Mouse (Mus musculus): ENCODE measurements around the gene Rap2c. TPM values are rescaled to one million over a fixed set of nuclear protein-coding genes. Genes with fewer than 3 reads are reported as not detected.

The Rap2c gene
- polyA plus RNA-seq, 1 experiment from 2014 or later: 10.7 TPM

DNA sequence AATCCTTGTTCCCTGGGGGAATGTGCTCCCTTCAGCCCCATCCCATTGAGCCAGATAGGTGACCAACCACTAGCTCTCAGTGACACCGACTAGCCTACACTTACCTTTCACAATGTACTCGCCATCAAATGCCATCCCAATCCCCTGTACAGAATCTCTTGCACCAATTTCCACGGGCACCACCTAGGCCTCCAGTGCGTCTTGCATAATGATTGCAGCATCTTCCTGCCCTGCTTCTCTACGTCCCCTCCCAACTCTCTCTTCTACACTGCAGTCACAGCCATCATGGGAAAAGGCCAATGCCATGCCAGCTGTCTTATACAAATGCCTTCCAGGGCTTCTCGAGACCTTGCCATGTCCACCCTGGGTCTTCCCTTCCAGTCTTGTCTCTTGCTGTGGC, 27.9 kb downstream of the Rap2c start:
- WGBS: 85% methylated on average over 6 of the region's 6 CpGs
- Histone ChIP-seq H3K36me3 (ENCODE audit: control insufficient read depth, insufficient read depth, low read length) (no peaks in the 10 kb centered on the region), H3K9me3 (ENCODE audit: control insufficient read depth, low read length) (no peaks in the 10 kb centered on the region), H3K27ac (replicated peaks) (no peak overlapping the region), H3K4me1 (replicated peaks; ENCODE audit: control insufficient read depth, insufficient read depth) (no peaks in the 10 kb centered on the region), H3K27me3 (ENCODE audit: control insufficient read depth, insufficient read depth, low read length) (no peaks in the 10 kb centered on the region), H3K9ac (ENCODE audit: low read length) (no peak overlapping the region), H3K4me3 (ENCODE audit: low read depth, low read length) (no peak overlapping the region), H3K4me2 (replicated peaks; ENCODE audit: low read depth) (no peak overlapping the region)
- no peak for DNase-seq (ENCODE audit: low spot score)
- ATAC-seq (ENCODE audit: low FRiP score, low TSS enrichment): no peak
- TF ChIP-seq EP300 (optimal IDR thresholded peaks at IDR 0.05) (no peak), CTCF (IDR thresholded peaks at IDR 0.05; ENCODE audit: low read depth) (no peak)

DNA sequence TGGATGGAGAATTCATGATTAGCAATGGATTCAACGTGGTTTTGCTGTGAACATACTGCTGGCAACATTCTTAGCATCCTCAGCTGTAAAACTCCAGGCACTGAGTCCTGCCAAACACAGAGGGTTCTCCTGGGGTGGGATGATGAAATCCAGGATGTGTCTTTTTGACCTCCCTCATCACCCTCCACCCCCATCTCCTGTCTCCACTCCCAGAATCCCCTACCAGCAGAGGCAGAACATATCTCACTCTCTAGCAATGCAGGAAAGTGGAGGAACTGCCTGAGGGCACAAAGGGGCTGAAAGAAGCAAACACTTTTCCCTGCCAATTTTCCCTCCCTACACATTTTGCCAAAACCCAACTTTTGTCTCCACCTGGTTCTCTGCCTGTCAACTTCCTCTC, 29.2 kb downstream of the Rap2c start:
- Histone ChIP-seq H3K4me2 (replicated peaks; ENCODE audit: low read depth) (no peak overlapping the region), H3K9ac (ENCODE audit: low read length) (no peak overlapping the region), H3K4me1 (replicated peaks; ENCODE audit: control insufficient read depth, insufficient read depth) (no peaks in the 10 kb centered on the region), H3K27me3 (ENCODE audit: control insufficient read depth, insufficient read depth, low read length) (no peaks in the 10 kb centered on the region), H3K9me3 (ENCODE audit: control insufficient read depth, low read length) (no peaks in the 10 kb centered on the region), H3K4me3 (ENCODE audit: low read depth, low read length) (no peak overlapping the region), H3K27ac (replicated peaks) (no peak overlapping the region), H3K36me3 (ENCODE audit: control insufficient read depth, insufficient read depth, low read length) (no peaks in the 10 kb centered on the region)
- TF ChIP-seq EP300 (optimal IDR thresholded peaks at IDR 0.05) (no peak), CTCF (IDR thresholded peaks at IDR 0.05; ENCODE audit: low read depth) (no peak)
- no peak for DNase-seq (ENCODE audit: low spot score)
- 54% methylated on average over 1 of the region's 1 CpGs for whole genome bisulfite sequencing
- no peak for ATAC-seq (ENCODE audit: low FRiP score, low TSS enrichment)

DNA sequence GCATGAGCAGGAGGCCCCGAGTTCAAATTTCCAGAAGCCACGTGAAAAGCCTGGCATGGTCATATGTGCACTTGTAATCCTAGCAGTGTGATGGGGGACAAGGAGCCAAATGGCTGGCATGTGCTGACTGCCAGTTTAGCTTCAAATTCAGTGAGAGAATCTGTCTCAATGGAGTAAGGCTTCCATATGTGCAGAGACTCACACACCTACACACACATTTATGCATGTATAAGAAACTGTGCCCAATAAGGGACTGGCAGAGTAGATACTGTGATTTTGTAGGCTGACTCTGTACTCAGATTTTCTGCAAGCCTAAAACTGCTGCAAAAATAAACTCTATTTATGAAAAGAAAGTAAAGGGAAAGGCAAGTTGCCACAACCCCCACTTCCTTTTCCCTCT, 39.4 kb downstream of the Rap2c start:
- DNase-seq (ENCODE audit: low spot score) (no peak), ATAC-seq (ENCODE audit: low FRiP score, low TSS enrichment) (no peak)
- H3K4me1 ChIP-seq (replicated peaks; ENCODE audit: control insufficient read depth, insufficient read depth): no peaks in the 10 kb centered on the region
- H3K36me3 ChIP-seq (ENCODE audit: control insufficient read depth, insufficient read depth, low read length): no peaks in the 10 kb centered on the region
- TF ChIP-seq CTCF (IDR thresholded peaks at IDR 0.05; ENCODE audit: low read depth) (no peak), EP300 (optimal IDR thresholded peaks at IDR 0.05) (no peak)
- 71% methylated on average over 2 of the region's 2 CpGs for WGBS
- H3K9ac ChIP-seq (ENCODE audit: low read length): no peak overlapping the region
- H3K4me2 ChIP-seq (replicated peaks; ENCODE audit: low read depth): no peak overlapping the region
- no peaks in the 10 kb centered on the region for H3K27me3 ChIP-seq (ENCODE audit: control insufficient read depth, insufficient read depth, low read length)
- no peak overlapping the region for H3K4me3 ChIP-seq (ENCODE audit: low read depth, low read length)
- no peaks in the 10 kb centered on the region for H3K9me3 ChIP-seq (ENCODE audit: control insufficient read depth, low read length)
- H3K27ac ChIP-seq (replicated peaks): no peak overlapping the region

DNA sequence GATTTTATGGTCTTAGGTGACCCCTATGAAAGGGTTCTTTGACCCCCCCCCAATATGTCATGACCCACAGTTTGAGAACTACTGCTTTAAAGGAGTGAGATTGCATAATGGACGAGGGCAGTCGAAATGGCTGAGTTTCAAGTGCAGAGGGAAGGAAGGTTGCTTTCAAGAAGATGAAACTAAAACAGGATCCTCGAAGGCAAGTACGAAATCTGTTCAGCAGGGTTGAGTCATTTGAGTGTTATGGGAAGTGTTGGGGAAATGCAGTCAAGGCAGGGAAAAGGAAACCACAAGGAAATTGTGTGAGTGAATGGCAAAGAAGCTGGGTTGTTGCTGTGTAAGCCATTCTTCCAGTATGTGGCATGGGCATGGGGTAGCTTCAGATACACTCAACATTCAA, 45.7 kb downstream of the Rap2c start:
- H3K9ac ChIP-seq (ENCODE audit: low read length): no peak overlapping the region
- H3K4me1 ChIP-seq (replicated peaks; ENCODE audit: control insufficient read depth, insufficient read depth): no peaks in the 10 kb centered on the region

DNA sequence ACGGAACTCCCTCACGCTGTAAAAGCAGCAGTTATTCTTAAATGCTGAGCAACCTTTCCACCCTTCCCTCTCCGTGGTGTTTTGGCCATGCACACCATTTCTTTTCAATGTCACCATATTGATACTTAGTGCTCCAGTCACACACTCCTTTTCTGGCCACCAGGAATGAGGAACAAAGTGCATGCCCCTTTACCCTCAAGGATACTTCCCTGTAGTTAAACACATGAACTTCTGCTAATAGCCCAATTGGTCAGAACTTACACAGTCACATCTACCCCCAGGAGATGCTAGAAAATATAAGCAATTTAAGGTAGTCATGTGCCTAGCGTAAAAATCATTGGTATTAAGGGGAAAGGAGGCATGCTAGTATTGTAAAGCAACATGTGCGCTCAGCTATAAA, 47.9 kb downstream of the Rap2c start:
- Histone ChIP-seq H3K4me1 (replicated peaks; ENCODE audit: control insufficient read depth, insufficient read depth) (no peaks in the 10 kb centered on the region), H3K36me3 (ENCODE audit: control insufficient read depth, insufficient read depth, low read length) (no peaks in the 10 kb centered on the region), H3K4me3 (ENCODE audit: low read depth, low read length) (no peak overlapping the region), H3K27ac (replicated peaks) (no peak overlapping the region), H3K27me3 (ENCODE audit: control insufficient read depth, insufficient read depth, low read length) (no peaks in the 10 kb centered on the region), H3K4me2 (replicated peaks; ENCODE audit: low read depth) (no peak overlapping the region), H3K9me3 (ENCODE audit: control insufficient read depth, low read length) (no peaks in the 10 kb centered on the region), H3K9ac (ENCODE audit: low read length) (no peak overlapping the region)
- ATAC-seq (ENCODE audit: low FRiP score, low TSS enrichment) (no peak), DNase-seq (ENCODE audit: low spot score) (no peak)
- TF ChIP-seq EP300 (optimal IDR thresholded peaks at IDR 0.05) (no peak), CTCF (IDR thresholded peaks at IDR 0.05; ENCODE audit: low read depth) (no peak)
- 84% methylated on average over 5 of the region's 5 CpGs for WGBS

More for the DNA sequence above, 45.7 kb downstream of the Rap2c start:
- WGBS: 69% methylated on average over 4 of the region's 4 CpGs
- Histone ChIP-seq H3K27me3 (ENCODE audit: control insufficient read depth, insufficient read depth, low read length) (no peaks in the 10 kb centered on the region), H3K9me3 (ENCODE audit: control insufficient read depth, low read length) (no peaks in the 10 kb centered on the region), H3K27ac (replicated peaks) (no peak overlapping the region), H3K36me3 (ENCODE audit: control insufficient read depth, insufficient read depth, low read length) (no peaks in the 10 kb centered on the region), H3K4me3 (ENCODE audit: low read depth, low read length) (no peak overlapping the region), H3K4me2 (replicated peaks; ENCODE audit: low read depth) (no peak overlapping the region)
- no peak for ATAC-seq (ENCODE audit: low FRiP score, low TSS enrichment)
- DNase-seq (ENCODE audit: low spot score): no peak
- TF ChIP-seq CTCF (IDR thresholded peaks at IDR 0.05; ENCODE audit: low read depth) (no peak), EP300 (optimal IDR thresholded peaks at IDR 0.05) (no peak)

DNA sequence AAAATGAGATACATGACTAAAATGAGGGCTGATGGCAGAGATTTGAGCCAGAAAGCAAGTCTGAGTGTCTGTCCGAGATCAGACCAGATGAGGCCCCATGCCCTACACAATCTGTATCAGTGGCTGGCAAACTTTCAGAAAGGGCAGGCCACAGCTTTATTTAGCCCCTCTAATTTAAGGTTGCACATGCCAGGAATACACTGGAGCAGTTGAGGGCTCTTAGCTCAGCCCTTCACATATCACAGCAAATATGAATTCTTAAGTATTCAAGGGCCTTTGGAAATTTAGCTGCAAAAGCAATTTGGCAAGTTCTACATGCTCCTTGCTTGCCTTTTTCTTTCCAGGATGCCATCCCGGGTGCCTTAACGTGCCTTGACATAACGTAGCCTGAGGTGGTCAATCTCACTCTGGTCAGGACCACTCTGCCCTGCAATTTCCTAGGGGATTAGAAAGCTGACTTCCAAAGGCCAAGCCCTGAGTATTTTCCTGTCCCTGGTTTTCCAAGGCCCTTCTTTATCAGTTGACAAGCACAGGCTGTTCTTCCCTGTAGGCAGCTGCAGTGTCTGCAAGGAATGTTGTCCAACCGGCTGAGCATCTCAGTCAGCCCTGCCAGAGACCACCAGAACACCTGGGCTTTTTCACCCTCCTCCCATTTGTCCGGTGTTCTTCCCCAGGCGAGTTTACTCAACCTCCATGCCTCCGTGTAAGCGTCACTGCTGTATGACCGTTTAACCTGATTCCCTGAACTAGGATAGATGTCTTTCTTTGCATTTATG, 49.5 kb downstream of the Rap2c start:
- Histone ChIP-seq H3K4me1 (replicated peaks; ENCODE audit: control insufficient read depth, insufficient read depth) (no peaks in the 10 kb centered on the region), H3K36me3 (ENCODE audit: control insufficient read depth, insufficient read depth, low read length) (no peaks in the 10 kb centered on the region), H3K4me2 (replicated peaks; ENCODE audit: low read depth) (no peak overlapping the region), H3K9ac (ENCODE audit: low read length) (no peak overlapping the region), H3K4me3 (ENCODE audit: low read depth, low read length) (no peak overlapping the region), H3K27me3 (ENCODE audit: control insufficient read depth, insufficient read depth, low read length) (no peaks in the 10 kb centered on the region), H3K27ac (replicated peaks) (no peak overlapping the region), H3K9me3 (ENCODE audit: control insufficient read depth, low read length) (no peaks in the 10 kb centered on the region)
- no peak for ATAC-seq (ENCODE audit: low FRiP score, low TSS enrichment)
- DNase-seq (ENCODE audit: low spot score): no peak
- 39% methylated on average over 10 of the region's 10 CpGs for WGBS
- no peak for TF ChIP-seq CTCF (IDR thresholded peaks at IDR 0.05; ENCODE audit: low read depth)
- no peak for TF ChIP-seq EP300 (optimal IDR thresholded peaks at IDR 0.05)
